Mouse (Mus musculus) midbrain, embryonic 13.5 days (tissue): ENCODE results near the gene A430033K04Rik. TPM values are rescaled to one million over a fixed set of nuclear protein-coding genes. Genes with fewer than 3 reads are reported as not detected.

ENCODE experiments used
- ATAC-seq: fragments of 200-750 bp; cut with Nextera tagmentation; 2 replicates; pipeline ENCODE4 v1.8.0; 2017; ENCODE audit warnings: mild to moderate bottlenecking, moderate TSS enrichment, moderate library complexity
- H3K27ac ChIP-seq: fragments of 300-500 bp; sonication (generic); 2 replicates; pipeline ENCODE4 v1.5.1; 2015; ENCODE audit warnings: inconsistent platforms, mild to moderate bottlenecking, moderate library complexity
- H3K27me3 ChIP-seq: fragments of 300-500 bp; sonication (generic); 2 replicates; pipeline ENCODE4 v1.6.1; 2015; ENCODE audit warnings: mild to moderate bottlenecking, inconsistent platforms
- H3K36me3 ChIP-seq: fragments of 300-500 bp; sonication (generic); 2 replicates; pipeline ENCODE4 v1.6.1; 2015; ENCODE audit warnings: mild to moderate bottlenecking, inconsistent platforms
- H3K4me1 ChIP-seq: fragments of 300-500 bp; sonication (generic); replicated peaks from 2 replicates; pipeline ENCODE4 v1.6.1; 2015; ENCODE audit warnings: inconsistent platforms
- H3K4me2 ChIP-seq: fragments of 300-500 bp; sonication (generic); replicated peaks from 2 replicates; pipeline ENCODE4 v1.6.1; 2015; ENCODE audit warnings: moderate library complexity, mild to moderate bottlenecking, inconsistent platforms
- H3K4me3 ChIP-seq: fragments of 300-500 bp; sonication (generic); replicated peaks from 2 replicates; pipeline ENCODE4 v1.5.1; 2015; ENCODE audit warnings: mild to moderate bottlenecking, inconsistent platforms
- H3K9ac ChIP-seq: fragments of 300-500 bp; sonication (generic); replicated peaks from 2 replicates; pipeline ENCODE4 v1.6.1; 2015; ENCODE audit warnings: mild to moderate bottlenecking, inconsistent platforms
- H3K9me3 ChIP-seq: fragments of 300-500 bp; sonication (generic); 2 replicates; pipeline ENCODE4 v1.6.1; 2016; ENCODE audit warnings: mild to moderate bottlenecking, inconsistent platforms
- WGBS: fragments of 180-500 bp; shearing (Covaris S2); methylation state at CpG from one replicate; pipeline ENCODE4 v1.1.7; 2015; 5-methylcytosine and 5-hydroxymethylcytosine counted together
- polyA plus RNA-seq: library from polyadenylated mRNA; unstranded; fragments of >200 nt; fragmentation: Nextera tagmentation; extraction: Ambion mirVana; gene quantifications from 2 replicates; pipeline ENCODE4 v1.2.1, GENCODE M21; 2015

The A430033K04Rik gene
- 22.7 and 24.4 TPM in 2 replicates for polyA plus RNA-seq

- peak within 1 kb of the TSS; percentile 87 for H3K9ac ChIP-seq
Observed at GRCm38 (mm10) chr5:138622645-138623477, at the start of gene A430033K04Rik. Gene A430033K04Rik, plus strand, starts transcription at chr5:138622859.

GRCm38 (mm10) chr5:138587396-138587795 is 35.3 kb upstream of the A430033K04Rik start:
- H3K27ac ChIP-seq = no peak overlapping the region
- no peak overlapping the region for H3K4me3 ChIP-seq
- H3K36me3 ChIP-seq = no peaks in the 10 kb centered on the region
- no peaks in the 10 kb centered on the region for H3K27me3 ChIP-seq
- peaks cover 13% of the 10 kb centered on the region; the same call in 1 of the 2 replicates for H3K9me3 ChIP-seq
- H3K9ac ChIP-seq = no peak overlapping the region
- WGBS = 95% methylated on average over 6 of the region's 6 CpGs
- no peak for ATAC-seq
- H3K4me1 ChIP-seq = no peaks in the 10 kb centered on the region
- H3K4me2 ChIP-seq = no peak overlapping the region

More at GRCm38 (mm10) chr5:138622645-138623477, at the start of gene A430033K04Rik:
- under 1% methylated on average over 30 of the region's 30 CpGs for WGBS
- no peaks in the 10 kb centered on the region for H3K9me3 ChIP-seq
- peak within 1 kb of the TSS; percentile 65 for H3K4me2 ChIP-seq
- ATAC-seq = peak; percentile 95
- H3K4me3 ChIP-seq = peak within 1 kb of the TSS; percentile 68
- H3K36me3 ChIP-seq = peaks cover 5% of the 10 kb centered on the region; the same call in 1 of the 2 replicates
- H3K4me1 ChIP-seq = peaks cover 40% of the 10 kb centered on the region
- no peaks in the 10 kb centered on the region for H3K27me3 ChIP-seq
- H3K27ac ChIP-seq = peak within 1 kb of the TSS; percentile 93

- 100% methylated on average over 1 of the region's 1 CpGs for WGBS
- ATAC-seq = no peak
Observed at GRCm38 (mm10) chr5:138618353-138618752, 4.3 kb upstream of the A430033K04Rik start.

GRCm38 (mm10) chr5:138619211-138620128 is 3.2 kb upstream of the A430033K04Rik start, which contains the start of gene Zfp68:
Gene Zfp68, minus strand, starts transcription at chr5:138619761.
- Histone ChIP-seq H3K27me3 (no peaks in the 10 kb centered on the region), H3K4me2 (peak within 1 kb of the TSS; percentile 48), H3K4me3 (peak within 1 kb of the TSS; percentile 87), H3K27ac (peak within 1 kb of the TSS; percentile 99), H3K9me3 (peaks cover 25% of the 10 kb centered on the region), H3K4me1 (peaks cover 31% of the 10 kb centered on the region), H3K9ac (peak within 1 kb of the TSS; percentile 98), H3K36me3 (peaks cover 38% of the 10 kb centered on the region)
- ATAC-seq = peak; percentile 95
- WGBS = 1% methylated on average over 43 of the region's 43 CpGs

More at GRCm38 (mm10) chr5:138618353-138618752, 4.3 kb upstream of the A430033K04Rik start:
- Histone ChIP-seq H3K27me3 (no peaks in the 10 kb centered on the region), H3K4me3 (peak overlapping the region; percentile 87), H3K4me2 (peak overlapping the region; percentile 48), H3K9me3 (peaks cover 37% of the 10 kb centered on the region), H3K4me1 (peaks cover 20% of the 10 kb centered on the region), H3K36me3 (peaks cover 49% of the 10 kb centered on the region), H3K27ac (no peak overlapping the region), H3K9ac (no peak overlapping the region)

GRCm38 (mm10) chr5:138620836-138621235 is 1.8 kb upstream of the A430033K04Rik start:
- no peak overlapping the region for H3K9ac ChIP-seq
- H3K4me3 ChIP-seq = no peak overlapping the region
- peaks cover 18% of the 10 kb centered on the region for H3K9me3 ChIP-seq
- H3K4me1 ChIP-seq = peaks cover 39% of the 10 kb centered on the region
- peaks cover 24% of the 10 kb centered on the region for H3K36me3 ChIP-seq
- H3K4me2 ChIP-seq = no peak overlapping the region
- H3K27ac ChIP-seq = no peak overlapping the region
- no peak for ATAC-seq
- H3K27me3 ChIP-seq = no peaks in the 10 kb centered on the region
- WGBS = 77% methylated on average over 5 of the region's 5 CpGs

GRCm38 (mm10) chr5:138623478-138623875 is 818 bp downstream of the A430033K04Rik start:
- Histone ChIP-seq H3K9ac (peak overlapping the region; percentile 87), H3K4me1 (peaks cover 34% of the 10 kb centered on the region), H3K36me3 (no peaks in the 10 kb centered on the region), H3K4me2 (peak overlapping the region; percentile 65), H3K27me3 (no peaks in the 10 kb centered on the region), H3K27ac (peak overlapping the region; percentile 93), H3K9me3 (no peaks in the 10 kb centered on the region), H3K4me3 (peak overlapping the region; percentile 68)
- 15% methylated on average over 3 of the region's 3 CpGs for WGBS
- ATAC-seq = no peak

GRCm38 (mm10) chr5:138636486-138636885 is 13.8 kb downstream of the A430033K04Rik start:
- H3K4me1 ChIP-seq = no peaks in the 10 kb centered on the region
- H3K27me3 ChIP-seq = no peaks in the 10 kb centered on the region
- ATAC-seq = no peak
- no peak overlapping the region for H3K9ac ChIP-seq
- H3K4me3 ChIP-seq = no peak overlapping the region
- H3K4me2 ChIP-seq = no peak overlapping the region
- 0 out of 2 replicates have a peak, but pooled peaks cover 3% of the 10 kb centered on the region for H3K9me3 ChIP-seq
- H3K36me3 ChIP-seq = peaks cover 64% of the 10 kb centered on the region
- 100% methylated on average over 2 of the region's 2 CpGs for WGBS
- H3K27ac ChIP-seq = no peak overlapping the region

GRCm38 (mm10) chr5:138641081-138641480 is 18.4 kb downstream of the A430033K04Rik start:
- no peaks in the 10 kb centered on the region for H3K9me3 ChIP-seq
- H3K4me3 ChIP-seq = no peak overlapping the region
- H3K4me2 ChIP-seq = no peak overlapping the region
- H3K27me3 ChIP-seq = no peaks in the 10 kb centered on the region
- no peak for ATAC-seq
- H3K9ac ChIP-seq = no peak overlapping the region
- WGBS = 96% methylated on average over 3 of the region's 3 CpGs
- no peaks in the 10 kb centered on the region for H3K4me1 ChIP-seq
- peaks cover 74% of the 10 kb centered on the region for H3K36me3 ChIP-seq
- no peak overlapping the region for H3K27ac ChIP-seq

- Histone ChIP-seq H3K27ac (no peak overlapping the region), H3K9ac (no peak overlapping the region), H3K36me3 (peaks cover 74% of the 10 kb centered on the region), H3K27me3 (no peaks in the 10 kb centered on the region), H3K4me1 (no peaks in the 10 kb centered on the region), H3K4me3 (no peak overlapping the region), H3K4me2 (no peak overlapping the region), H3K9me3 (no peaks in the 10 kb centered on the region)
- 95% methylated on average over 3 of the region's 3 CpGs for WGBS
- ATAC-seq = no peak
Observed at GRCm38 (mm10) chr5:138641761-138642160, 19.1 kb downstream of the A430033K04Rik start.

- Histone ChIP-seq H3K4me1 (no peaks in the 10 kb centered on the region), H3K9me3 (no peaks in the 10 kb centered on the region), H3K27ac (no peak overlapping the region), H3K4me3 (no peak overlapping the region), H3K9ac (no peak overlapping the region), H3K27me3 (no peaks in the 10 kb centered on the region), H3K4me2 (no peak overlapping the region), H3K36me3 (peaks cover 27% of the 10 kb centered on the region)
- ATAC-seq = no peak
- WGBS = 85% methylated on average over 1 of the region's 1 CpGs
Observed at GRCm38 (mm10) chr5:138652911-138653310, 30.3 kb downstream of the A430033K04Rik start.

- Histone ChIP-seq H3K27ac (no peak overlapping the region), H3K4me1 (no peaks in the 10 kb centered on the region), H3K9me3 (no peaks in the 10 kb centered on the region), H3K27me3 (no peaks in the 10 kb centered on the region), H3K9ac (no peak overlapping the region), H3K36me3 (peaks cover 4% of the 10 kb centered on the region), H3K4me3 (no peak overlapping the region), H3K4me2 (no peak overlapping the region)
- WGBS = 14% methylated on average over 2 of the region's 2 CpGs
- peak; percentile 83 for ATAC-seq
Observed at GRCm38 (mm10) chr5:138656477-138657156, 34.0 kb downstream of the A430033K04Rik start.
